Mouse (Mus musculus) ovary, postnatal 10 days (tissue): ENCODE results near the gene Zfand2b.

ENCODE experiments used
- DNase-seq: peaks from one replicate; pipeline ENCODE4 v3.0.0; 2022; ENCODE audit warnings: low spot score

Gene Zfand2b

GRCm38 (mm10) chr1:75160256-75160617 lies 8.2 kb upstream of the Zfand2b start:
- no peak for DNase-seq

DNA sequence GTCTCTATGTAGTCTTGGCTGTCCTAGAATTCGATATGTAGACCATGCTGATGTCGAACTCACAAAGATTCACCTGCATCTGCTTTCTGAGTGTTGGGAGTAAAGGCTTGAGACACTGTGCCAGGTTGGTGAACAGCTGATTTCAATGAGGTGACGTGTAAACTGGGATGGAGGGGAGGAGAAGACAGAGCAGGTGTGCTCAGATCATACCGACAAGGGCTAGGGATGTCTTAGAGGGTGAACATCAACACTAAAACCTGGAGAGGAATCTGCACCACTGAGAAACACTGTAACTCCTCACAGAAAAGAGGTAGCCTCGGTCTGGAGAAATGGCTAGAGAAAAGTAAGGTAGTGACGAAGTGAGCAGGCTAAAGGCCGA lies 364 bp upstream of the Zfand2b start:
- DNase-seq: no peak

GRCm38 (mm10) chr1:75179334-75180104 lies 11.1 kb downstream of the Zfand2b start:
- no peak for DNase-seq

GRCm38 (mm10) chr1:75180105-75180590 lies 11.7 kb downstream of the Zfand2b start, which contains the start of gene Abcb6:
Gene Abcb6, minus strand, starts transcription at chr1:75180392.
- DNase-seq: peak; percentile 55

DNA sequence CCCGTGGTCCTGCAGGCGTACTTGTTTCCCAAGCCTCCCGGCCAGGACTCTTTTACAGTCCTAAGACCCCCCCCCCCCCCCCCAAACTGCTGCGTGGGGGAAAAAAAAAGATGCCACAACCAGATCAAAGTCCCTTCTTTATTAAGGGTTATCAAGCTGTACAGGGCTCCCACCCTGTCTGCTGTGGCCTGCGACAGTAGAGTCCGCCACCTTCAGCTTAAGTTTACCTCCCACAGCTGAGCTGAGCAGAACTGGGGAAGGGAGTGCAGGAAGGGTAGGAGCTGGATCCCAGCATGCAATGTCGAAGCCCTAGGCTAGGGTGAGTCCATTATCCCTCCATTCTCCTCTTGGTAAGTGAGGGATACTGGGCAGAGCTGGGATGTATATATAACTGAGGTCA lies 12.3 kb downstream of the Zfand2b start:
- no peak for DNase-seq

DNA sequence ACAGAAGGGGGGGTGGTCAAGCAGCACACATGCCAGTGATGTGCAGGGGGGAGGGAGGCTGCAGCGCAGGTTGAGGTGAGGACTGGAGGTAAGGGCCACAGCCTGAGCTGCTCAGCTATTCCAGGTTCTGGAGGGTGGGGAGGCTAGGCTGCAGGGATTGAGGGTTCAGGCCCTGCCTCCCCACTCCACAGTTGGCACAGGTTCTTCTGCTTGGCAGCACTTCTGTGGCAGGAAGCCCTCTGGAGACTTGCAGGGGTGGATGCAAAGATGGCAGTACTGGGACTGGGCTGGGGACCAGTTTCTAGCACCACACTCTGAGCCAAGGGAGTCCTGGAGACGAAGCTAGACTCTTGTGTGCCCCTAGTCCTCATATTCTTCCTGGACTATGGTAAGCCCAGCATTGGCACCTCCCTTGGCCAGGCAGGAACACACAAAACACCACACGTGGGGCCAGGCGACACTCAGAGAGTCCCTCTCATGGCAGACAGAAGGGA lies 13.0 kb downstream of the Zfand2b start:
- DNase-seq: no peak

GRCm38 (mm10) chr1:75182160-75182559 lies 13.7 kb downstream of the Zfand2b start:
- no peak for DNase-seq

DNA sequence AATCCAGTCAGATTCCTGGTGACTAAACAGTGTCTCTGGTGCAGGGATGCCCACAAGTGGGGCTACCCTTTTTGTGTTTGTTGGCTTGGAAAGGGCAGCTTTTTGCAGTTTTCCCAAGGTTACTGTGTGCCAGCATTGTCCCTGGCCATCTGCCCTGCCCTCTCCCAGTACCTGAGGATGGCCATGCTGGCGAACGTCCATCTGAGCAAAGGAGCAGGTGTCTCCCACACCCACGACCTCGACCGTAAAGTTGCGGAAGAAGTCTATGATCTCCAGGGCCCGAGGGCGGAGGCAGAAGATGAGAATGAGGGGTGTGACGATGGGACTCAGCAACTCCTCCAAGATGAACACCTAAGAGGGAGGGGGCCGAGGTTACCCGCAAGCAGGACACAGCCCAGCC lies 17.0 kb downstream of the Zfand2b start:
- DNase-seq: no peak

GRCm38 (mm10) chr1:75187126-75187525 lies 18.7 kb downstream of the Zfand2b start:
- no peak for DNase-seq

GRCm38 (mm10) chr1:75187914-75188483 lies 19.6 kb downstream of the Zfand2b start:
- DNase-seq: no peak

- DNase-seq: no peak
Observed at GRCm38 (mm10) chr1:75190577-75190976, 22.1 kb downstream of the Zfand2b start.

DNA sequence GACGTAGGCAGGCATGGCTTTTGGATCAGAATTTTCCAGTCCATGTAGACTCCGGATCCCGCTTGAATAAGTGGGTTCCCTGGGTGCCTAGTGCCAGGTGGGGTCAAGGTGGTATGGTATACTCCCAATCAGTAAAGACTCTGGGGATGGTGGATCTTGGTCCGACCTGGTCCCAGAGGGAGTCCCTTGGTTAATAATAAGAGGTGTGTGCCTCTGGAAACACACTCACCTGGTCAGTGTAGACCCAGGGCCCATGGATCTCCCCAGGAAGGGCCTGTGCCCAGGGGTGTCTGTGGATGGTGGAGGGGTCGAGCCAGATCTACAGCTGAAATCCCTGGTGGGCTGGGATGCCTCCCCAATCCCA lies 22.8 kb downstream of the Zfand2b start:
- no peak for DNase-seq

GRCm38 (mm10) chr1:75191622-75192402 lies 23.4 kb downstream of the Zfand2b start, which contains the start of the genes Ankzf1 and Atg9a:
Gene Ankzf1, plus strand, starts transcription at chr1:75192151.
Gene Atg9a, minus strand, starts transcription at chr1:75192196.
- DNase-seq: peak; percentile 70

DNA sequence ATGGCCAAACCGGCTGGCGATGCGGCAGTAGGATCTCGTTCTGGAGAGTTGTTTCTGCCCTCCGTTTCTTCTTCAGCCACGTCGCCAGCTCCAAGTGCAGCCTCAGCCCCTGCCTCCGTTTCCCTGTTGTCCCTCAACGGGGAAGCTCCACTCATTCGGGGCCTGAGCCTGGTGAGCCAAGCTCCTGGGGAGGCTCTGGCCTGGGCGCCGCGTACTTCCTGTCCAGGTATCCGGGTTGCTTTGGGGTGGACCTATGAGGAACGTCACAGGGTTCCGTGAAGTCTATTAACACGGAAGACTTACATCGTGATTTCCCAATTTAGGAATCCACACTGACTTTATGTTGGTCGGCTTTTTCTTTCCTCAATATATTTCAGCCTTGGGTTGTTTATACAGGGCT lies 24.0 kb downstream of the Zfand2b start:
- DNase-seq: no peak

DNA sequence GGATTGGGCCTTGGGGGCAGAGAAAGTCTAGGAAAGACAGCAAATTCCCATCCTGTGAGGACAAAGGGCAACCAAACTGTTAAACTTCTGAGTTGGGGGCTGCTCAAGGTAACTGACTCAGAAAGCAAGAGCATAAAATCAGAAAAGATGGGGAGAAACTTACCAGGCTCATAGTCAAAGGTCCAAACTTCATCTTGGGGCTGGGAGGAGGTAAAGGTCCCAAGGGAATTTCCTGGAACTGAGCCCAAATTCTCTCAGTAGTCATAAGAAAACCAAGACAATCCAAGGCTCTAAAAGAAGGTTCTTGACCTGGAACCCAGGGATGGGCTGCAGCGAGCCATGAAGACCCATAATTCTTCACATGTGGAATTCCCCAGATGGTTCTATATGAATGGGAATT lies 32.8 kb downstream of the Zfand2b start:
- DNase-seq: no peak

GRCm38 (mm10) chr1:75208967-75209678 lies 40.7 kb downstream of the Zfand2b start:
- DNase-seq: peak; percentile 34

- DNase-seq: peak; percentile 96
Observed at GRCm38 (mm10) chr1:75210136-75211087, 42.0 kb downstream of the Zfand2b start, which contains the start of the genes Glb1l and Stk16. Gene Glb1l, minus strand, starts transcription at chr1:75210813. Gene Stk16, plus strand, starts transcription at chr1:75210838.

GRCm38 (mm10) chr1:75211141-75211708 lies 42.8 kb downstream of the Zfand2b start:
- DNase-seq: no peak

DNA sequence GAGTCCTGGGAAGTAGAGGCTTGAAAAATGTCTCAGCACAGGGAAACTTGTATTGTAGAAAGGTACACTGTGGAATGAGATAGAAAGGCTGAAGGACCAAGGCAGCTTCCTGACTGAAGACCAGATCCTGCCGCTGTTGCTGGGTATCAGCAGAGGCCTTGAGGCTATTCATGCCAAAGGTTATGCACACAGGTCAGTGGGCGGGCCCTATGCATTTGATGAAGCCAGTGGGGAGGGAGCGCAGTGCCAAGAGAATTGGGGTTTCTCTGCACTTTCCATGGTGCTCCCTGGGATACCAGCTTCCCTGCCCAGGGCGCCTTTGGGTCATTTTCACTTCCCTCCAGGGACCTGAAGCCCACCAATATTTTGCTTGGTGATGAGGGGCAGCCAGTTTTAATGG lies 44.1 kb downstream of the Zfand2b start:
- DNase-seq: no peak

DNA sequence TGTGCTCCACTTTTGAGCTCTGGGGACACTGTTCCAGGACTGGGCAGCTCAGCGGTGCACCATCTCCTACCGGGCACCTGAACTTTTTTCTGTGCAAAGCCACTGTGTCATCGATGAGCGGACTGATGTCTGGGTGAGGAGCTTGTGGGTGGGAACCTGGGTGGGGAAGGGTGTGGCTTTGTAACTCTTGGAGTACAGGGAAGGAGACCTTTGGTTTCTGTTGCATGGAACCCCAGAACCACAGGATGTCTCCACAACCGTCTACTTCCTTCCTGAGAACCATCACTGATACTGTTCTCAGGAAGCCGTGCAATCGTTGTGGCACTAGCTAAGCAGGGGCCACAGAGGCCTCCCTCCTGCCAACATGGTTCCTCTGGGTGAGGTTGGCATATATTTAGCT lies 44.6 kb downstream of the Zfand2b start:
- DNase-seq: no peak
